Mouse (Mus musculus) olfactory bulb, adult 2 months (tissue): Measurements from ENCODE around the gene Btbd9. TPM values are rescaled to one million over a fixed set of nuclear protein-coding genes. Genes with fewer than 3 reads are reported as not detected.

ENCODE experiments used
- H3K27ac ChIP-seq: fragments of 200-500 bp; 2 replicates; pipeline ENCODE4 v1.5.1; 2012; ENCODE audit warnings: low read depth, low read length; ENCODE audit not compliant: insufficient read depth
- H3K4me1 ChIP-seq: fragments of 200-500 bp; 2 replicates; pipeline ENCODE4 v1.6.1; 2012; ENCODE audit warnings: low read length; ENCODE audit not compliant: control insufficient read depth, insufficient read depth
- H3K4me3 ChIP-seq: fragments of 200-500 bp; 2 replicates; pipeline ENCODE4 v1.5.1; 2012; ENCODE audit warnings: mild to moderate bottlenecking, low read depth, low read length, moderate library complexity; ENCODE audit not compliant: insufficient read depth
- CTCF ChIP-seq: fragments of 200-500 bp; IDR thresholded peaks from 2 replicates; pipeline ENCODE4 v1.5.1; 2012; ENCODE audit warnings: low read depth, mild to moderate bottlenecking, low read length, moderate library complexity; ENCODE audit not compliant: insufficient read depth
- POLR2A ChIP-seq: fragments of 200-500 bp; IDR thresholded peaks from 2 replicates; pipeline ENCODE4 v1.6.1; 2012; ENCODE audit warnings: mild to moderate bottlenecking, low read depth, low read length, moderate library complexity; ENCODE audit not compliant: insufficient read depth
- WGBS: fragments of 180-500 bp; shearing (Covaris S2); methylation state at CpG from one replicate; pipeline ENCODE4 v1.1.7; 2018; 5-methylcytosine and 5-hydroxymethylcytosine counted together
- polyA plus RNA-seq: library from polyadenylated mRNA; stranded (reverse); fragments of >200 nt; gene quantifications from 2 replicates; pipeline ENCODE4 v1.2.4, GENCODE M21; 2012; ENCODE audit warnings: low replicate concordance; ENCODE audit not compliant: missing spikeins, insufficient read depth, insufficient read length

Btbd9 gene
- polyA plus RNA-seq, 1 experiment: not detected

DNA sequence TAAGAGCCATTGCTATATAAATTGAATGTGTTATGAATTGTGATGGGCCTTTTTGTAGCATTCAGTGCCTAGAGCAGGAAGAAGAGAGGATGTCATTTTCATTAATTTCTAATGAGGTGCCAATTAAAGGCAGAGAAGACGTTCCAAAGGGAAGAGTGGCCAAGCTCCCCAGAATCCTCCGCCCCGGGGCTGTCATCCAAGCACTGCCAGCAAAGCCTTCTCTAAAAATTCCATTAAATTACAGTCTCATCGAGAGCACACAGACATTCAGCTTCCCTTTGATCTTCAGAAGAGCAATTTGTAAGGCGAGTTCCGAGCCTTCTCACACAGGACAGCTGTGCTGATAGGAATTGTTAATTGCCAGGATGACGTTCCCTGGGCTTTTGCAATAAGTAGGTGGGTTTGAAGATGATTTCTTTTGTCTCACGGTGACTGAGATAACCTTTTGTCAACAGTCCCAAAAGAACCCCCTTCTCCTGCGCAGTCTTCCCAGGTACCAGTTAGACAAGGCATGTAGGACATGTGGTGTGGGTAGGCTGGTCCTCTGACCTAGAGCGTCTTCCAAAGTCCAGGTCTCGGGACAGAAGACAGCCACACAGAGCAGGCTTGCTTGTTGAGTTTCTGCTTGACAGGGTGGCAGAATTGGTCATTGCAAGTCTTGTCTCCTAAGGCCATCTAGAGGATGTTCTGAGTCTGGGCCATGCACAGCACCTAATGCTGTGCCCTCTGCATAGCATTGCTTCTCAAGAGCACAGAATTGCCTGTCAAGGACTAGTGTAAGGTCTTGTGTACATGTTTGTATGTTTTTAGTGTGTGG, 381.5 kb downstream of the Btbd9 start:
- Histone ChIP-seq H3K4me3 (no peak overlapping the region), H3K4me1 (peaks cover 72% of the 10 kb centered on the region), H3K27ac (peak overlapping the region; percentile 60)
- 36% methylated on average over 11 of the region's 11 CpGs for WGBS
- no peak for TF ChIP-seq POLR2A
- no peak for TF ChIP-seq CTCF

DNA sequence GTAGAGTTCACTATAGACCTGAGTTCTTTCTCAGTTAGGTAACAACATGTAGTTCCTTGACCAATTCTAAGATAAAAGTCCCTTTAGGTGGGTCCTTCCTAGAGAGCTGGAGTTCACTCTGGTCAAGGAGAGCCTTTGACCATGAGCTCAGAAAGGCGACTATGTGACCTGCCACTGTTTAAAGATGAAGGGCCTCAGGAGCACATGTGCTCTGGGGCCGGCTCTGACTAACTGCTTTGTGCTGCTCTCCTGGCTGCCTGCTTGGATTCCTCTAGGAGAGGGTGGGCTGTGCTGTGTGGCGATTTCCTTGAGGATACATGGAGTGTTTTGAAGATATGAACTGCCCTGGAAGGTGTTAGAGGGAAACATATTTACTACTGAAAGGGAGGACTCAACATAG, 382.2 kb downstream of the Btbd9 start:
- H3K4me1 ChIP-seq: peaks cover 69% of the 10 kb centered on the region
- TF ChIP-seq POLR2A (no peak), CTCF (no peak)
- 41% methylated on average over 3 of the region's 3 CpGs for WGBS

DNA sequence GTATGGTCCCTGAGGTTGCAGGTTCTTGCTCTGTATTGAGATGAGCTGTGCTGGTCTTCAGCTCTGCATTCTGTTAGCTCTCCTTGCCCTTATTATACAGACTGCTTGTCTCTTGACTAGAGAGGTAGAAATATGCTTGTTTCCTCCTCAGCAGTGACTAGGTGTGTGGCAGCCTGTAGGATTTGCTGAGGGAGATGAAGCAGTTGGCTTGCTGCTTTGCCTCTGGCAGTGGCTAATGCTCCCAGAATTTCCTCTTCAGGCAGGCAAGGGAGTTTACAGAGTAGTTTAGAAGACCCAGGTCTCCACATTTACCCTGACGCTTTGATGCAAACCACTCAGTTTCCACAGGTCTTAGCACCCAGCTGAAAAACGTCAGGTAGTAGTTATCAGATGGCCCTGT, 382.7 kb downstream of the Btbd9 start:
- WGBS: 78% methylated on average over 2 of the region's 2 CpGs

More for the DNA sequence above, 382.2 kb downstream of the Btbd9 start:
- H3K27ac ChIP-seq: peak overlapping the region; percentile 86; the same call in 1 of the 2 replicates
- H3K4me3 ChIP-seq: no peak overlapping the region

GRCm38 (mm10) chr17:30192416-30193005, 383.8 kb downstream of the Btbd9 start:
- TF ChIP-seq POLR2A: no peak
- TF ChIP-seq CTCF: no peak
- 65% methylated on average over 26 of the region's 26 CpGs for whole genome bisulfite sequencing
- no peak overlapping the region for H3K4me3 ChIP-seq
- peak overlapping the region; percentile 86 for H3K27ac ChIP-seq
- H3K4me1 ChIP-seq: peaks cover 64% of the 10 kb centered on the region

More for the DNA sequence above, 382.7 kb downstream of the Btbd9 start:
- Histone ChIP-seq H3K27ac (peak overlapping the region; percentile 86), H3K4me1 (peaks cover 67% of the 10 kb centered on the region), H3K4me3 (no peak overlapping the region)
- TF ChIP-seq POLR2A (no peak), CTCF (no peak)

DNA sequence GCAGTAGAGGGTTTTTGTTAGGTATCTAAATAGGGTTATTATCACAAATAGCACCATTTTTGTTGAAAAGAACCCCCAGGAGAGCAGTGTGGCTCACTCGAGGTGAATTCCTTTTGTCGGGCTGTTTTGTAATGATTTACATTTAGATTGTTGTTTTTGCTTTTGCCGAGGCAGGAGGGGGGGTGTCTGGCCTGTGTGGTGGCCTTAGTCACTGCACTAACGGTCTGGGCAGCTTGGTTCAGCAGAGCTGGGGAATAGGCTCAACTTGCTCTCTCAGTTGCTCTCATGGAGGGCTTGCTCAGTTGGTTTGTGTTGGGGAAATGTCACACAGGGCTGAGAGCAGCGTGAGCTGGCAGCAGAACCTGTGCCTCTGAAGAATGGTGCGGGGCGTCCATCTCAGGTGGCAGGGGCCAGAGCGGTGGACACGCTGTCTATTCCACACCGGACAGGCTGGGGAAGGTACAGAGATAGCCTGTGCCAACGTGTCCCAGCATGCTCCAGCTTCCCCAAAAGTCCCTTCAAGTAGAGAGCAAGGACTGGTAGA, 385.1 kb downstream of the Btbd9 start:
- Histone ChIP-seq H3K27ac (no peak overlapping the region), H3K4me3 (no peak overlapping the region), H3K4me1 (peaks cover 59% of the 10 kb centered on the region)
- no peak for TF ChIP-seq POLR2A
- TF ChIP-seq CTCF: no peak
- WGBS: 80% methylated on average over 11 of the region's 11 CpGs

- peak overlapping the region; percentile 66 for H3K27ac ChIP-seq
- H3K4me3 ChIP-seq: no peak overlapping the region
- peaks cover 40% of the 10 kb centered on the region for H3K4me1 ChIP-seq
- no peak for TF ChIP-seq POLR2A
- no peak for TF ChIP-seq CTCF
- 20% methylated on average over 20 of the region's 20 CpGs for WGBS
Observed at GRCm38 (mm10) chr17:30188031-30188981, 388.0 kb downstream of the Btbd9 start.

DNA sequence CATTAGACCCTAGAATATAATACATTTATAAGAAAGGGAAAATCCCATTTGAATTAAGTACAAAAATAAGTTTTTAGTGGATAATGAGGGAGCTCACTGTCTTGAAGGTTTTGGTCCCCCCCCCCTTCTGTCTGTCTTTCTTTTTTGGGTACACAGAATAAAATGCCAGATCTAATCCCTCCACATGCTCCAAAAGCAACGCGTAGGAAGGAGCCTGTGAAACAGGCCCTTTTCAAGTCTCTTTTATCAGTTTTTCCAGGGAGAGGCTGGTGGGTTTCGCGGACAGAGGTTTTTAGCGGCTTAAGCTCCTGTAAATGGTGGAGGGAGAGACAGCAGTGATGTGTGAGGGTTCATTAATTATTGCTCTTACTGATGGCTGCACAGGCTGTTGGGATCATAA, 388.7 kb downstream of the Btbd9 start:
- H3K4me3 ChIP-seq: no peak overlapping the region
- TF ChIP-seq POLR2A (no peak), CTCF (no peak)
- peaks cover 36% of the 10 kb centered on the region for H3K4me1 ChIP-seq
- WGBS: 41% methylated on average over 5 of the region's 5 CpGs
- peak overlapping the region; percentile 66 for H3K27ac ChIP-seq

DNA sequence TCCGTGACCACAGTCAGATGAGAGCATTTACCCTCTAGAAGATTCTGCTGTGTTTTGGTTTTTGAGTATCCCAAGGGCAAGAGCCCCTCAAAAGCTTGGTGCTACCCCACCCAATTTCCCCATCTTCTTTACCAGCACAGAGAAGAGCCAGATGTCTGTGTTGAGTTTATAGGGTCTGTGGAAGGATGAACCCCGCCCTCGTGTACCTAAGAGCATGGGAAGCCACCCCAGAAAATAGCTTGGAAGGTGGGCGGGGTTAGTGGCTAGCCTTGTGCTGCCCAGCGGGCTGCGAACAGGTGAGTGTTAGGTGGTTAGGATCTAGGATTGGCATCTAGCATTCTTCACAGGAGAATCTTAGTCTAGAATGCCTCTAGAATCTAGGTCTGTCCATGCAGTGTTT, 389.1 kb downstream of the Btbd9 start:
- Histone ChIP-seq H3K27ac (no peak overlapping the region), H3K4me3 (no peak overlapping the region), H3K4me1 (peaks cover 32% of the 10 kb centered on the region)
- 94% methylated on average over 6 of the region's 6 CpGs for WGBS
- TF ChIP-seq POLR2A: no peak
- TF ChIP-seq CTCF: no peak

DNA sequence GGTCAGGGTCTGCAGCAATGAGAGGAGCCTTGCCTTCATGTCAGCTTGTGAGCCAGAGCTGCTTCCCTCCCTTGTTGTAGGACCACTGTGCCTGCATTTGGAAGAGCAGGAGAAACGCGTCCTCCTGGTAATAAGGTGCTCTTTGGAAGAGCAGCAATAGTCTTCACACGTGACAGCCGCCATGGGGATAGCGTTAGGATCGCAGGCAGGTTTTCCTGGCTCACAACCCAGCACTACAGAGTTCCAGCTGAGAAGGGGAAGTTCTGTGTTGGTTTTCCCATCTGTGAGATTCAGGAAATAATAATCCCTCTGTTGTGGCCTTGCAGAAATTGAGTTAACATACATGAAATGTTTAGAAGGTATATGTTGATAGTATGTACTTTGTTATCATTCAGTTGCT, 392.7 kb downstream of the Btbd9 start:
- Histone ChIP-seq H3K4me1 (peaks cover 14% of the 10 kb centered on the region), H3K4me3 (no peak overlapping the region), H3K27ac (no peak overlapping the region)
- TF ChIP-seq CTCF (no peak), POLR2A (no peak)
- WGBS: 69% methylated on average over 6 of the region's 6 CpGs
